Mouse (Mus musculus) heart, postnatal 0 days (tissue): ENCODE measurements around the gene Rnd3. TPM values are rescaled to one million over a fixed set of nuclear protein-coding genes. Genes with fewer than 3 reads are reported as not detected.

Source experiments
- ATAC-seq: fragments of 200-750 bp; cut with Nextera tagmentation; 2 replicates; pipeline ENCODE4 v1.8.0; 2017; ENCODE audit warnings: low read depth, moderate number of reproducible peaks, moderate library complexity; ENCODE audit not compliant: insufficient read depth
- DNase-seq: peaks from one replicate; pipeline ENCODE4 v3.0.0-alpha.2; 2016; ENCODE audit warnings: low spot score
- H3K27ac ChIP-seq: fragments of 300-500 bp; sonication (generic); 2 replicates; pipeline ENCODE4 v1.5.1; 2014; ENCODE audit warnings: low read depth, mild to moderate bottlenecking
- H3K27me3 ChIP-seq: fragments of 300-500 bp; sonication (generic); 2 replicates; pipeline ENCODE4 v1.6.1; 2014; ENCODE audit warnings: low read length, mixed read lengths; ENCODE audit not compliant: control insufficient read depth, insufficient read depth
- H3K36me3 ChIP-seq: fragments of 300-500 bp; sonication (generic); replicated peaks from 2 replicates; pipeline ENCODE4 v1.6.1; 2014; ENCODE audit warnings: low read length, mixed read lengths; ENCODE audit not compliant: control insufficient read depth, insufficient read depth
- H3K4me1 ChIP-seq: fragments of 300-500 bp; sonication (generic); 2 replicates; pipeline ENCODE4 v1.6.1; 2014; ENCODE audit warnings: antibody characterized with exemption; ENCODE audit not compliant: control insufficient read depth, insufficient read depth
- H3K4me2 ChIP-seq: fragments of 300-500 bp; sonication (generic); 2 replicates; pipeline ENCODE4 v1.6.1; 2014; ENCODE audit warnings: low read depth, mild to moderate bottlenecking, low read length, moderate library complexity
- H3K4me3 ChIP-seq: fragments of 300-500 bp; sonication (generic); 2 replicates; pipeline ENCODE4 v1.5.1; 2014; ENCODE audit warnings: low read depth, low read length
- H3K9ac ChIP-seq: fragments of 300-500 bp; sonication (generic); replicated peaks from 2 replicates; pipeline ENCODE4 v1.6.1; 2014; ENCODE audit warnings: low read depth, low read length, mixed read lengths
- H3K9me3 ChIP-seq: fragments of 300-500 bp; sonication (generic); replicated peaks from 2 replicates; pipeline ENCODE4 v1.6.1; 2016; ENCODE audit warnings: low read length; ENCODE audit not compliant: control insufficient read depth
- CTCF ChIP-seq: IDR thresholded peaks from 2 replicates; pipeline ENCODE4 v1.5.1; 2016; ENCODE audit warnings: antibody characterized with exemption, control low read depth, low read depth
- EP300 ChIP-seq: IDR thresholded peaks from 2 replicates; pipeline ENCODE4 v1.6.1; 2016; ENCODE audit warnings: antibody characterized with exemption, low read depth
- whole genome bisulfite sequencing: fragments of 180-500 bp; shearing (Covaris S2); extraction: QIAGEN DNeasy Blood & Tissue Kit; methylation state at CpG from one replicate; pipeline ENCODE4 v1.1.7; 2014; 5-methylcytosine and 5-hydroxymethylcytosine counted together
- polyA plus RNA-seq: library from polyadenylated mRNA; unstranded; fragments of >200 nt; fragmentation: Nextera tagmentation; extraction: Ambion mirVana; gene quantifications from 2 replicates; pipeline ENCODE4 v1.2.1, GENCODE M21; 2015
- total RNA-seq: library from RNA; depleted of rRNA; stranded (reverse); fragments of >200 nt; gene quantifications from 2 replicates; pipeline ENCODE4 v1.2.3, GENCODE M21; 2014; ENCODE audit warnings: low replicate concordance

The Rnd3 gene
- total and polyA plus RNA-seq, 2 experiments from 2014 or later, result 12.9 to 20.3 TPM

GRCm38 (mm10) chr2:51177615-51178014 is 28.7 kb upstream of the Rnd3 start:
- H3K9me3 ChIP-seq, result no peaks in the 10 kb centered on the region
- H3K27me3 ChIP-seq, result no peaks in the 10 kb centered on the region
- ATAC-seq (no peak), DNase-seq (no peak)
- no peak overlapping the region for H3K9ac ChIP-seq
- TF ChIP-seq EP300 (no peak), CTCF (no peak)
- 55% methylated on average over 3 of the region's 3 CpGs for WGBS
- no peak overlapping the region for H3K4me3 ChIP-seq
- no peaks in the 10 kb centered on the region for H3K36me3 ChIP-seq
- no peak overlapping the region for H3K4me2 ChIP-seq
- H3K27ac ChIP-seq, result no peak overlapping the region
- no peaks in the 10 kb centered on the region for H3K4me1 ChIP-seq

- ATAC-seq (no peak), DNase-seq (no peak)
- Histone ChIP-seq H3K9ac (no peak overlapping the region), H3K4me3 (no peak overlapping the region), H3K9me3 (no peaks in the 10 kb centered on the region), H3K27ac (no peak overlapping the region), H3K36me3 (no peaks in the 10 kb centered on the region), H3K4me1 (no peaks in the 10 kb centered on the region), H3K27me3 (no peaks in the 10 kb centered on the region), H3K4me2 (no peak overlapping the region)
- 70% methylated on average over 5 of the region's 5 CpGs for WGBS
- TF ChIP-seq CTCF (no peak), EP300 (no peak)
Observed at GRCm38 (mm10) chr2:51175276-51175675, 26.4 kb upstream of the Rnd3 start.

GRCm38 (mm10) chr2:51161110-51161509 is 12.2 kb upstream of the Rnd3 start:
- Histone ChIP-seq H3K27me3 (peaks cover 29% of the 10 kb centered on the region), H3K36me3 (no peaks in the 10 kb centered on the region), H3K27ac (no peak overlapping the region), H3K9ac (no peak overlapping the region), H3K4me1 (no peaks in the 10 kb centered on the region; the same call in 1 of the 2 replicates), H3K4me2 (no peak overlapping the region), H3K9me3 (no peaks in the 10 kb centered on the region), H3K4me3 (no peak overlapping the region)
- no peak for TF ChIP-seq EP300
- TF ChIP-seq CTCF, result no peak
- ATAC-seq, result no peak
- DNase-seq, result no peak
- 83% methylated on average over 2 of the region's 2 CpGs for WGBS

- peak overlapping the region; percentile 92 for H3K4me2 ChIP-seq
- no peaks in the 10 kb centered on the region for H3K9me3 ChIP-seq
- ATAC-seq (no peak), DNase-seq (no peak)
- WGBS, result 0% methylated on average over 20 of the region's 20 CpGs
- peaks cover 9% of the 10 kb centered on the region; the same call in 1 of the 2 replicates for H3K27me3 ChIP-seq
- H3K36me3 ChIP-seq, result no peaks in the 10 kb centered on the region
- TF ChIP-seq EP300 (no peak), CTCF (no peak)
- peak overlapping the region; percentile 91 for H3K4me3 ChIP-seq
- H3K9ac ChIP-seq, result peak overlapping the region; percentile 87
- H3K27ac ChIP-seq, result peak overlapping the region; percentile 96
- H3K4me1 ChIP-seq, result peaks cover 25% of the 10 kb centered on the region
Observed at GRCm38 (mm10) chr2:51148454-51148853, 457 bp downstream of the Rnd3 start.

GRCm38 (mm10) chr2:51148065-51148407 is 875 bp downstream of the Rnd3 start:
- H3K27me3 ChIP-seq, result 0 out of 2 replicates have a peak, but pooled peaks cover 5% of the 10 kb centered on the region
- peak overlapping the region; percentile 92 for H3K4me2 ChIP-seq
- peak overlapping the region; percentile 91 for H3K4me3 ChIP-seq
- no peaks in the 10 kb centered on the region for H3K9me3 ChIP-seq
- H3K4me1 ChIP-seq, result peaks cover 29% of the 10 kb centered on the region
- WGBS, result under 1% methylated on average over 20 of the region's 20 CpGs
- TF ChIP-seq CTCF (no peak), EP300 (no peak)
- peak overlapping the region; percentile 87 for H3K9ac ChIP-seq
- H3K27ac ChIP-seq, result peak overlapping the region; percentile 96
- no peaks in the 10 kb centered on the region for H3K36me3 ChIP-seq
- DNase-seq (no peak), ATAC-seq (peak; percentile 8; the same call in 1 of the 2 replicates)
